Mouse (Mus musculus) adrenal gland, adult 8-10 months (tissue): ENCODE results near the gene Pde3b. TPM values are rescaled to one million over a fixed set of nuclear protein-coding genes. Genes with fewer than 3 reads are reported as not detected.
"Not testable (repeated sequence)": the region's sequence is repeated elsewhere in the genome, so short reads cannot be mapped to it uniquely, and the experiment has no call there.

ENCODE experiments used
- DNase-seq: peaks from one replicate; pipeline ENCODE4 v3.0.0; 2022
- total RNA-seq, 4 experiments: library from RNA; stranded (reverse); gene quantifications; 2 replicates each; pipeline ENCODE4 v1.2.4; 2022

Pde3b gene
- total RNA-seq, 4 experiments from 2014 or later = 12.1 to 34.9 (median 22.5) TPM

- DNase-seq = no peak
Measured at GRCm38 (mm10) chr7:114479779-114480178, 64.7 kb downstream of the Pde3b start.

- no peak for DNase-seq
Measured at GRCm38 (mm10) chr7:114480196-114480989, 65.3 kb downstream of the Pde3b start.

- DNase-seq = no peak
Measured at GRCm38 (mm10) chr7:114481008-114481407, 65.9 kb downstream of the Pde3b start.

- DNase-seq = no peak
Measured at GRCm38 (mm10) chr7:114481429-114481931, 66.4 kb downstream of the Pde3b start.

- DNase-seq = no peak
Measured at GRCm38 (mm10) chr7:114492540-114492939, 77.5 kb downstream of the Pde3b start.

GRCm38 (mm10) chr7:114494033-114494432 is 79.0 kb downstream of the Pde3b start:
- DNase-seq = no peak

- DNase-seq = no peak
Measured at GRCm38 (mm10) chr7:114499293-114499692, 84.2 kb downstream of the Pde3b start.

- no peak for DNase-seq
Measured at GRCm38 (mm10) chr7:114508879-114509278, 93.8 kb downstream of the Pde3b start.

- peak; percentile 11 for DNase-seq
Measured at GRCm38 (mm10) chr7:114520122-114520521, 105.0 kb downstream of the Pde3b start.

- DNase-seq = no peak
Measured at GRCm38 (mm10) chr7:114526245-114526644, 111.2 kb downstream of the Pde3b start.

- no peak for DNase-seq
Measured at GRCm38 (mm10) chr7:114536179-114536578, 121.1 kb downstream of the Pde3b start.

GRCm38 (mm10) chr7:114562531-114563241 is 147.6 kb downstream of the Pde3b start, which contains the start of gene Cyp2r1:
TSS of gene Cyp2r1 (minus strand) at chr7:114562972.
- DNase-seq = peak; percentile 81

GRCm38 (mm10) chr7:114573866-114574265 is 158.8 kb downstream of the Pde3b start:
- DNase-seq = not testable (repeated sequence)

GRCm38 (mm10) chr7:114576931-114577330 is 161.8 kb downstream of the Pde3b start:
- no peak for DNase-seq

- DNase-seq = no peak
Measured at GRCm38 (mm10) chr7:114577665-114578064, 162.6 kb downstream of the Pde3b start.

GRCm38 (mm10) chr7:114580426-114580825 is 165.3 kb downstream of the Pde3b start:
- DNase-seq = no peak

- DNase-seq = no peak
Measured at GRCm38 (mm10) chr7:114581200-114581599, 166.1 kb downstream of the Pde3b start.

- DNase-seq = no peak
Measured at GRCm38 (mm10) chr7:114582441-114582840, 167.4 kb downstream of the Pde3b start.

Other genes starting within 250 kb of the Pde3b start
- 100 to 1,000 TPM; 115 to 138 (median 117) TPM for gene Copb1, start 160.6 kb upstream of the Pde3b start, total RNA-seq
- 100 to 1,000 TPM; 141 to 160 (median 152) TPM for gene Psma1, start 139.2 kb upstream of the Pde3b start, total RNA-seq
- 1 to 10 TPM; 1.2 to 2.2 (median 1.8) TPM for gene Cyp2r1, start 147.7 kb downstream of the Pde3b start, total RNA-seq
- gene Calca, start 221.1 kb downstream of the Pde3b start, total RNA-seq = 1 to 10 TPM in 1 of 4 experiments, under 1 TPM in 1, not detected in 2; 0.41 to 1.6 TPM